Comparison of ENCODE assay signal across 10 mouse cellular contexts in the genomic region with DNA sequence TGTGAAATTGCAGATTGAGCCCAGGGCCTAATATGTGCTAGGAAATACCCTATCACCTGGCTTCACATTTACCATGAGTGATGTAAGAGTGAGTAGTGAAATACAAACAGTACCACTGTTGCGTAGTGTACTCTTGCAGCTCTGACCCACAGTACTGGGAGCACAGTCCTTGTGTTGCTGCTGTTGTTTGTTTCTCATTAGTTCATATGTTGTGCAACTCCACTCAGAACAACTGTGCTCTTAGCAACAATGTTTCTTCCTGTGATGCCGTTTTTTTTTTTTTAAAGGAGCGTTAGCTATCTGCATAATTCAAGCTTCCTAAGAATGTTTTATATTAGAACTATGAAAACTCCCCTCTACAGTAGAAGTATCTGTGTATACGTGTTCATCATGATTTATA. TPM values are rescaled to one million over a fixed set of nuclear protein-coding genes. Genes with fewer than 3 reads are reported as not detected.
DNase-seq lines count a peak whose midpoint lies in the region; ATAC-seq and TF ChIP-seq lines count a peak whose summit lies in the region.
"Had no signal": no experiment of that assay in that cellular context is flagged by ENCODE, and none has a peak within 500 bp of the region (broad histone marks: within the 10 kb centered on the region; RNA-seq: fewer than 3 reads in every experiment).

No protein-coding gene starts in this region.

- no peak overlapping the region for H3K4me3 ChIP-seq in hindbrain, embryonic 16.5 days (ENCODE audit: low read length)
- H3K4me3 ChIP-seq in midbrain, embryonic 10.5 days = peak overlapping the region; percentile 71

- ATAC-seq in hindbrain, embryonic 16.5 days = no peak

- TF ChIP-seq POLR2A in brain, embryonic 14.5 days (IDR thresholded peaks at IDR 0.05; ENCODE audit: borderline replicate concordance, extremely low read depth, insufficient read depth, insufficient read length, poor library complexity, severe bottlenecking) = no peak

- H3K9ac ChIP-seq in hindbrain, embryonic 16.5 days (ENCODE audit: low read depth, low read length) = no peak overlapping the region

- no peak overlapping the region for H3K27ac ChIP-seq in hindbrain, embryonic 16.5 days (ENCODE audit: low read depth, low read length)
- H3K27ac ChIP-seq in midbrain, embryonic 10.5 days (replicated peaks) = peak overlapping the region; percentile 96

- H3K4me2 ChIP-seq in hindbrain, embryonic 16.5 days (ENCODE audit: low read length) = peak overlapping the region; percentile 49

- WGBS in hindbrain, embryonic 16.5 days = 57% methylated on average over 4 of the region's 4 CpGs
- 71% methylated on average over 4 of the region's 4 CpGs for WGBS in midbrain, embryonic 10.5 days

- DNase-seq in heart, adult 11 months = peak; percentile 4
- DNase-seq in heart, adult 9 months (ENCODE audit: low spot score in 2 of 2) = no peak
- peak; percentile 10 for DNase-seq in brain, embryonic 14.5 days (ENCODE audit: low read depth)
- DNase-seq in midbrain, embryonic 10.5 days (ENCODE audit: low spot score) = no peak
- no peak for DNase-seq in spleen, postnatal 4 days (ENCODE audit: low spot score in 2 of 2)
- no peak for DNase-seq in embryo, embryonic 10 days (ENCODE audit: low spot score)
- DNase-seq in left cerebral cortex, postnatal 36 days (ENCODE audit: low spot score in 2 of 2) = no peak
- DNase-seq: B cell, adult 2 months; kidney, postnatal 10 days had no signal

- peaks cover 4% of the 10 kb centered on the region; the same call in 1 of the 2 replicates for H3K4me1 ChIP-seq in hindbrain, embryonic 16.5 days (ENCODE audit: control insufficient read depth, insufficient read depth, low read depth, low read length)
- peaks cover 27% of the 10 kb centered on the region for H3K4me1 ChIP-seq in midbrain, embryonic 10.5 days

- H3K36me3 ChIP-seq in hindbrain, embryonic 16.5 days (ENCODE audit: control insufficient read depth, insufficient read depth, low read length) = peaks cover 15% of the 10 kb centered on the region
- peaks cover 22% of the 10 kb centered on the region for H3K36me3 ChIP-seq in midbrain, embryonic 10.5 days

- no peak for TF ChIP-seq CTCF in brain, embryonic 14.5 days (IDR thresholded peaks at IDR 0.05; ENCODE audit: borderline replicate concordance, extremely low read depth, insufficient read depth, insufficient read length)

- intact Hi-C loops in left cerebral cortex, postnatal 36 days (cut with DNase I) = loop anchor here (5.0 kb wide), 1 partner anchor 157 kb away; no protein-coding TSS in a partner anchor

- H3K27me3 ChIP-seq in hindbrain, embryonic 16.5 days (replicated peaks; ENCODE audit: control insufficient read depth, insufficient read depth, low read length) = no peaks in the 10 kb centered on the region
- H3K27me3 ChIP-seq in midbrain, embryonic 10.5 days (ENCODE audit: low read depth, poor library complexity, severe bottlenecking) = no peaks in the 10 kb centered on the region

- no peaks in the 10 kb centered on the region for H3K9me3 ChIP-seq in hindbrain, embryonic 16.5 days (ENCODE audit: control insufficient read depth, low read length)
- no peaks in the 10 kb centered on the region for H3K9me3 ChIP-seq in midbrain, embryonic 10.5 days (replicated peaks)

RNA-seq across cellular contexts. Expression of gene Zfand4, which starts 1.6 kb away (rescaled TPM):
- polyA plus RNA-seq in brain, embryonic 14.5 days (2012; rRNA removed) = 6.5 and 7.7 TPM in 2 replicates
- polyA plus RNA-seq in hindbrain, embryonic 16.5 days (2015; fragmentation: Nextera tagmentation; extraction: Ambion mirVana) = 6.7 and 7.3 TPM in 2 replicates
- 9.2 and 10.6 TPM in 2 replicates for polyA plus RNA-seq in midbrain, embryonic 10.5 days (2016; fragmentation: Nextera tagmentation; extraction: Ambion mirVana)
- 10 to 100 TPM in 1 of 2 experiments, 1 to 10 TPM in 1; 8.3 to 10.8 TPM for total RNA-seq in left cerebral cortex, postnatal 36 days (2021)

RNA-seq across cellular contexts. Expression of gene Washc2, which starts 57.8 kb away (rescaled TPM):
- 103 and 105 TPM in 2 replicates for polyA plus RNA-seq in brain, embryonic 14.5 days (2012; rRNA removed)
- polyA plus RNA-seq in hindbrain, embryonic 16.5 days (2015; fragmentation: Nextera tagmentation; extraction: Ambion mirVana) = 62.5 and 66.1 TPM in 2 replicates
- 50.6 and 60.9 TPM in 2 replicates for polyA plus RNA-seq in midbrain, embryonic 10.5 days (2016; fragmentation: Nextera tagmentation; extraction: Ambion mirVana)
- 100 to 1,000 TPM in 1 of 2 experiments, 10 to 100 TPM in 1; 92.1 to 106 TPM for total RNA-seq in left cerebral cortex, postnatal 36 days (2021)

Comparison
In these comparisons a context has a peak if more than half of its experiments do, and no peak if none do; other contexts are left out.
1. DNase-seq: peak in heart, adult 11 months (single experiment) and brain, embryonic 14.5 days (single experiment); none in heart, adult 9 months (0 of 2), midbrain, embryonic 10.5 days (single experiment), spleen, postnatal 4 days (0 of 2), embryo, embryonic 10 days (single experiment) and left cerebral cortex, postnatal 36 days (0 of 2).